Mouse (Mus musculus): Measurements from ENCODE around the gene Armh3.

GRCm38 (mm10) chr19:46003371-46004226 is 5.3 kb upstream of the Armh3 start, which contains the start of gene Hps6:
- TF ChIP-seq CTCF (conservative IDR thresholded peaks at IDR 0.05 in 1 of 2, IDR thresholded peaks at IDR 0.05 in 1 of 2; ENCODE audit: low read depth in 2 of 2, low read length in 2 of 2): no peak
- TF ChIP-seq MXI1 (IDR thresholded peaks at IDR 0.05; ENCODE audit: low read depth, low read length): peak; percentile 81; the same call in 1 of the 2 replicates
- no peak for TF ChIP-seq MAFK (IDR thresholded peaks at IDR 0.05; ENCODE audit: insufficient replicate concordance, low read length)
- TF ChIP-seq TBP (conservative IDR thresholded peaks at IDR 0.05; ENCODE audit: low read depth, low read length): peak; percentile 76
- TF ChIP-seq GABPA (IDR thresholded peaks at IDR 0.05; ENCODE audit: insufficient replicate concordance, low read depth, low read length): no peak
- peak; percentile 68 for TF ChIP-seq NRF1 (IDR thresholded peaks at IDR 0.05; ENCODE audit: low read depth, low read length)
- TF ChIP-seq HCFC1 (IDR thresholded peaks at IDR 0.05; ENCODE audit: low read depth, low read length): peak; percentile 76
- peak; percentile 86 for TF ChIP-seq POLR2A (IDR thresholded peaks at IDR 0.05; ENCODE audit: low read depth, low read length)
- TF ChIP-seq ETS1 (conservative IDR thresholded peaks at IDR 0.05; ENCODE audit: low read depth, low read length): peak; percentile 14; the same call in 1 of the 2 replicates
- peak; percentile 81 for TF ChIP-seq TCF12 (IDR thresholded peaks at IDR 0.05; ENCODE audit: low read depth, low read length)
- TF ChIP-seq EP300 (IDR thresholded peaks at IDR 0.05; ENCODE audit: low read length): no peak
- TF ChIP-seq NELFE (IDR thresholded peaks at IDR 0.05; ENCODE audit: low read depth, low read length): peak; percentile 86

Data from CH12.LX (cell line).